Mouse (Mus musculus) left cerebral cortex, postnatal 25 days (tissue): Measurements from ENCODE around the gene Lix1. TPM values are rescaled to one million over a fixed set of nuclear protein-coding genes. Genes with fewer than 3 reads are reported as not detected.

Experiments used
- DNase-seq, 2 experiments: peaks; one replicate each; pipeline ENCODE4 v3.0.0; 2022; ENCODE audit warnings: low spot score in 2 of 2, mixed read lengths in 1 of 2
- intact Hi-C: fragments of 180-260 bp; cut with DNase I; formaldehyde crosslinking; loops from one replicate; pipeline ENCODE4 v1.15.1; 2025
- total RNA-seq, 2 experiments: library from RNA; stranded (reverse); gene quantifications; 2 replicates each; pipeline ENCODE4 v1.2.3; 2021

The Lix1 gene
- 10 to 100 TPM; 63.5 to 74.9 TPM for total RNA-seq

GRCm38 (mm10) chr17:17402222-17403004 lies at the start of gene Lix1:
Gene Lix1, plus strand, starts transcription at chr17:17402672.
- DNase-seq: peak; percentile 80 to 93
- intact Hi-C loops: loop anchor here (5.0 kb wide), 1 partner anchor 225 kb away; the partner anchor contains the start of gene Lnpep

- no peak for DNase-seq
- intact Hi-C loops: loop anchor here (10.0 kb wide), 1 partner anchor 451 kb away; the partner anchor contains the start of gene Spaca6
These were observed 28.9 kb upstream of the Lix1 start for GRCm38 (mm10) chr17:17373550-17373917.

- intact Hi-C loops: loop anchor here (10.0 kb wide), 1 partner anchor 451 kb away; the partner anchor contains the start of gene Spaca6
- DNase-seq: peak; percentile 93 to 96
These were observed 28.3 kb upstream of the Lix1 start, which contains the start of gene Riok2 for GRCm38 (mm10) chr17:17373918-17374910. Gene Riok2, plus strand, starts transcription at chr17:17374309.

GRCm38 (mm10) chr17:17375581-17375980 lies 26.9 kb upstream of the Lix1 start:
- DNase-seq: no peak
- intact Hi-C loops: loop anchor here (10.0 kb wide), 1 partner anchor 449 kb away; the partner anchor contains the start of gene Spaca6

- intact Hi-C loops: no loop called here
- DNase-seq: no peak
These were observed 18.8 kb upstream of the Lix1 start for GRCm38 (mm10) chr17:17383703-17384102.

- intact Hi-C loops: no loop called here
These were observed 18.0 kb upstream of the Lix1 start for GRCm38 (mm10) chr17:17384502-17384901.

GRCm38 (mm10) chr17:17386117-17386516 lies 16.4 kb upstream of the Lix1 start:
- DNase-seq: no peak
- intact Hi-C loops: no loop called here

More at GRCm38 (mm10) chr17:17384502-17384901, 18.0 kb upstream of the Lix1 start:
- no peak for DNase-seq

- no peak for DNase-seq
- intact Hi-C loops: loop anchor here (10.0 kb wide), 1 partner anchor 173 kb away; no protein-coding TSS in a partner anchor
These were observed 10.6 kb upstream of the Lix1 start for GRCm38 (mm10) chr17:17391823-17392222.

GRCm38 (mm10) chr17:17392863-17393262 lies 9.6 kb upstream of the Lix1 start:
- DNase-seq: no peak
- intact Hi-C loops: loop anchor here (10.0 kb wide), 1 partner anchor 172 kb away; no protein-coding TSS in a partner anchor

GRCm38 (mm10) chr17:17393300-17393699 lies 9.2 kb upstream of the Lix1 start:
- intact Hi-C loops: loop anchor here (10.0 kb wide), 1 partner anchor 172 kb away; no protein-coding TSS in a partner anchor
- DNase-seq: no peak

GRCm38 (mm10) chr17:17394336-17394735 lies 8.1 kb upstream of the Lix1 start:
- peak; percentile 90 to 94 for DNase-seq
- intact Hi-C loops: loop anchor here (1.0 to 10.0 kb wide), 2 partner anchors 170 to 251 kb away; no protein-coding TSS in a partner anchor

- intact Hi-C loops: loop anchor here (5.0 to 10.0 kb wide), 2 partner anchors 168 to 350 kb away; no protein-coding TSS in a partner anchor
These were observed 5.6 kb upstream of the Lix1 start for GRCm38 (mm10) chr17:17396869-17397268.

GRCm38 (mm10) chr17:17398664-17399063 lies 3.8 kb upstream of the Lix1 start:
- intact Hi-C loops: loop anchor here (5.0 to 10.0 kb wide), 2 partner anchors 166 to 349 kb away; no protein-coding TSS in a partner anchor

More at GRCm38 (mm10) chr17:17396869-17397268, 5.6 kb upstream of the Lix1 start:
- DNase-seq: no peak

GRCm38 (mm10) chr17:17403038-17403437 lies 566 bp downstream of the Lix1 start:
- DNase-seq: peak in 1 of 2 experiments; percentile 68
- intact Hi-C loops: loop anchor here (5.0 kb wide), 1 partner anchor 224 kb away; the partner anchor contains the start of gene Lnpep

More at GRCm38 (mm10) chr17:17398664-17399063, 3.8 kb upstream of the Lix1 start:
- DNase-seq: no peak

- no peak for DNase-seq
- intact Hi-C loops: loop anchor here (5.0 kb wide), 1 partner anchor 224 kb away; the partner anchor contains the start of gene Lnpep
These were observed 1.2 kb downstream of the Lix1 start for GRCm38 (mm10) chr17:17403578-17404112.

- intact Hi-C loops: loop anchor here (5.0 kb wide), 2 partner anchors 92 to 222 kb away; partner anchors contain the start of gene Lnpep
- DNase-seq: peak in 1 of 2 experiments; percentile 59
These were observed 2.5 kb downstream of the Lix1 start for GRCm38 (mm10) chr17:17404811-17405544.

- DNase-seq: no peak
- intact Hi-C loops: loop anchor here (5.0 kb wide), 1 partner anchor 92 kb away; no protein-coding TSS in a partner anchor
These were observed 3.1 kb downstream of the Lix1 start for GRCm38 (mm10) chr17:17405606-17406005.

- intact Hi-C loops: loop anchor here (5.0 kb wide), 1 partner anchor 89 kb away; no protein-coding TSS in a partner anchor
- no peak for DNase-seq
These were observed 5.7 kb downstream of the Lix1 start for GRCm38 (mm10) chr17:17408137-17408536.
